Mouse (Mus musculus) megakaryocyte-erythroid progenitor cell, adult 5-6 weeks (primary cell): ENCODE measurements around the gene Gm28308. TPM values are rescaled to one million over a fixed set of nuclear protein-coding genes. Genes with fewer than 3 reads are reported as not detected.

Source experiments
- ATAC-seq: replicated peaks from 2 replicates; pipeline ENCODE4 v1.8.0; 2016; ENCODE audit warnings: mild to moderate bottlenecking, inconsistent platforms; ENCODE audit not compliant: severe bottlenecking, poor library complexity, low FRiP score, low TSS enrichment
- total RNA-seq, 2 experiments: library from RNA; stranded (forward) in 1 of 2; stranded (reverse) in 1 of 2; fragments of 200-1000, 215-1000 nt in 1 of 2; fragments of >200 nt in 1 of 2; fragmentation: Nextera tagmentation in 1 of 2; gene quantifications; 2 replicates each; pipeline ENCODE4 v1.2.3; 2014 to 2017

Gm28308 gene
- total RNA-seq (2014; fragmentation: Nextera tagmentation) (not detected in 2 replicates), total RNA-seq (2017) (not detected in 2 replicates)

GRCm38 (mm10) chr6:52213119-52213986 lies at the start of gene Gm28308, which contains the start of gene Hoxa3:
Gene Gm28308 (minus strand): TSS chr6:52213339.
Gene Hoxa3 (minus strand): TSS chr6:52213336.
- ATAC-seq: 0 out of 2 replicates have a peak, but pooled peaks have one; percentile 2

- no peak for ATAC-seq
Observed at GRCm38 (mm10) chr6:52262463-52263320, 49.6 kb upstream of the Gm28308 start.

- no peak for ATAC-seq
Observed at GRCm38 (mm10) chr6:52261751-52262462, 48.8 kb upstream of the Gm28308 start.

- no peak for ATAC-seq
Observed at GRCm38 (mm10) chr6:52260654-52261575, 47.8 kb upstream of the Gm28308 start, which contains the start of gene Hoxa13. Gene Hoxa13 (minus strand): TSS chr6:52260880.

- ATAC-seq: no peak
Observed at GRCm38 (mm10) chr6:52259811-52260261, 46.7 kb upstream of the Gm28308 start.

- no peak for ATAC-seq
Observed at GRCm38 (mm10) chr6:52259081-52259790, 46.1 kb upstream of the Gm28308 start.

GRCm38 (mm10) chr6:52256956-52257355 lies 43.8 kb upstream of the Gm28308 start:
- ATAC-seq: no peak

- ATAC-seq: no peak
Observed at GRCm38 (mm10) chr6:52253511-52254500, 40.7 kb upstream of the Gm28308 start.

- ATAC-seq: peak; percentile 9; the same call in 1 of the 2 replicates
Observed at GRCm38 (mm10) chr6:52252775-52253376, 39.7 kb upstream of the Gm28308 start.

GRCm38 (mm10) chr6:52252016-52252774 lies 39.1 kb upstream of the Gm28308 start:
- ATAC-seq: no peak

GRCm38 (mm10) chr6:52251177-52251879 lies 38.2 kb upstream of the Gm28308 start:
- ATAC-seq: no peak

GRCm38 (mm10) chr6:52249826-52250225 lies 36.7 kb upstream of the Gm28308 start:
- ATAC-seq: no peak

- ATAC-seq: no peak
Observed at GRCm38 (mm10) chr6:52249415-52249738, 36.2 kb upstream of the Gm28308 start.

- ATAC-seq: no peak
Observed at GRCm38 (mm10) chr6:52248638-52249414, 35.7 kb upstream of the Gm28308 start.
